Mouse (Mus musculus): ENCODE measurements at regions not wholly inside any gene's neighbourhood (a gene's known extent, or its start where the extent isn't known, plus 50 kb on each side); places are given as distances from the start of the nearest gene placed in this dataset.

GRCm38 (mm10) chr8:25463532-25463931, 639.4 kb upstream of the Adam5 start:
- H3K36me3 ChIP-seq: no peaks in the 10 kb centered on the region
- no peak overlapping the region for H3K27ac ChIP-seq
- no peak overlapping the region for H3K9ac ChIP-seq
- no peak for ATAC-seq (ENCODE audit: low read depth)
- H3K9me3 ChIP-seq (replicated peaks): no peaks in the 10 kb centered on the region
- 44% methylated on average over 9 of the region's 9 CpGs for WGBS (ENCODE audit: insufficient replicate concordance)
- H3K4me2 ChIP-seq: no peak overlapping the region
- H3K4me1 ChIP-seq (replicated peaks): 0 out of 2 replicates have a peak, but pooled peaks cover 3% of the 10 kb centered on the region
- no peak for DNase-seq
- H3K27me3 ChIP-seq: 0 out of 2 replicates have a peak, but pooled peaks cover 5% of the 10 kb centered on the region
- H3K4me3 ChIP-seq (replicated peaks): no peak overlapping the region

DNA sequence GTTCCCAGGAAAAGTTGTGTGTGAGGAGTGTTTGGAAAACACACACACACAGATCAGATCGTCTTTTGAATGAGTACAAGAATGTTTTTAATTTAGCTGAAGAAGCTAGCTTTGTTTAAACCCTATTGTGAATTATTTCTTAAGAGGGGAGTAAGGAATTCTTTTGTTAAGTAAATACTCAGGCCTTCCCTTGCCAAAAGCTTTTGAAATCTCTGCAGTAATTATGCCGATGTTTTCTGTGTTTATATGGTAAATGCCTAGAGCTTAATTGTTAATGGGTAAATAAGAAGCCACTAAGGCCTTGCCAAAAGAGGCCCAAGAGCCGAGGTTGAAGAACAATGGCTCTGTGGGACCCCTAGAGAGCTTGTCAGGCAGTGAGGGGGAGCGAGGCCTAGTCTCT, 638.3 kb upstream of the Adam5 start:
- no peaks in the 10 kb centered on the region for H3K36me3 ChIP-seq
- H3K4me2 ChIP-seq: no peak overlapping the region
- WGBS (ENCODE audit: insufficient replicate concordance): 46% methylated on average over 4 of the region's 4 CpGs
- H3K9me3 ChIP-seq (replicated peaks): no peaks in the 10 kb centered on the region
- DNase-seq (no peak), ATAC-seq (ENCODE audit: low read depth) (no peak)
- no peak overlapping the region for H3K9ac ChIP-seq
- 0 out of 2 replicates have a peak, but pooled peaks cover 3% of the 10 kb centered on the region for H3K4me1 ChIP-seq (replicated peaks)
- no peak overlapping the region for H3K27ac ChIP-seq
- H3K27me3 ChIP-seq: 0 out of 2 replicates have a peak, but pooled peaks cover 5% of the 10 kb centered on the region
- no peak overlapping the region for H3K4me3 ChIP-seq (replicated peaks)

DNA sequence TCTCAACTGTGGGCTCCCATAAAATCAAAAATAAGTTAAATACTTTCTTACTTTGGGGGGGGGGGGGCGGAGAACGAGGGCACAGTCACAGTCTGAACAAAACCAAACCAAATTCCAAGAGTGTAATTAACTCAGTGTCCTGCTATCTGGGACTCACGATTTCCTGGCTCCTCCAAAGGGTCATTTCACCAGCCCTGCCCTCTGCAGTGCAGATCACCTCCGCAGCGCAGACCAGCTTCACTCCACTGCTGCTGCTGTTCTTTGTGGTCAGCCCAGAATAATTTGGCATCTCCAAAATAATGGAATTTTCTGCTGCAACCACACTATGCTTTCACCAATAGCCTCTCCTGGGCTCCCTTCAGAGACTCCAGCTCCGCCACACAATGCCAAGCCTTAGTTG, 631.5 kb upstream of the Adam5 start:
- no peak overlapping the region for H3K9ac ChIP-seq
- no peaks in the 10 kb centered on the region for H3K4me1 ChIP-seq (replicated peaks)
- H3K9me3 ChIP-seq (replicated peaks): no peaks in the 10 kb centered on the region
- H3K36me3 ChIP-seq: no peaks in the 10 kb centered on the region
- H3K4me2 ChIP-seq: no peak overlapping the region
- H3K27ac ChIP-seq: no peak overlapping the region
- no peak for ATAC-seq (ENCODE audit: low read depth)
- no peak for DNase-seq
- no peak overlapping the region for H3K4me3 ChIP-seq (replicated peaks)
- 57% methylated on average over 6 of the region's 6 CpGs for WGBS (ENCODE audit: insufficient replicate concordance)
- H3K27me3 ChIP-seq: no peaks in the 10 kb centered on the region

- no peak overlapping the region for H3K27ac ChIP-seq
- no peaks in the 10 kb centered on the region for H3K4me1 ChIP-seq (replicated peaks)
- no peak overlapping the region for H3K9ac ChIP-seq
- DNase-seq (no peak), ATAC-seq (ENCODE audit: low read depth) (no peak)
- no peaks in the 10 kb centered on the region for H3K9me3 ChIP-seq (replicated peaks)
- no peak overlapping the region for H3K4me3 ChIP-seq (replicated peaks)
- no peaks in the 10 kb centered on the region for H3K36me3 ChIP-seq
- H3K27me3 ChIP-seq: no peaks in the 10 kb centered on the region
- WGBS (ENCODE audit: insufficient replicate concordance): 66% methylated on average over 1 of the region's 1 CpGs
- H3K4me2 ChIP-seq: no peak overlapping the region
Measured at GRCm38 (mm10) chr8:25454972-25455371, 630.8 kb upstream of the Adam5 start.

DNA sequence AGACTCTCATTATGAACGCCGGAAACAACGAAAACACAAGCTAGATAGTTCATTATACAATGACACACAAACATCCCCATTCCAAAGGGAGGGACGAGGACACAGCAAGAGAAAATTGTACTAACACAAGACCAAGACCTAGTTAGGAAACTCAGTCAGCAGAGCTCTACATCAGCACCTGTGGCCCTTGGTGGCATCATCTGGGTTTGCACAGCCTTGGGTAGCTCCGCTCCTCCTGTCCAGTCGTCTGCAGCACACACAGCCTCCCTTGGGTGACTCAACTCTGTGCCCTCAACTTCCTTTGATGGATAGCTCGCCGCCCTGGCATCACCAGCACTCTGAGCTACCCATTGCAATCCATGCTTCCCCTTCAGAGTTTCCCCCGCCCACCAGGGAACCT, 629.7 kb upstream of the Adam5 start:
- DNase-seq (no peak), ATAC-seq (ENCODE audit: low read depth) (no peak)
- Histone ChIP-seq H3K9me3 (replicated peaks) (no peaks in the 10 kb centered on the region), H3K9ac (no peak overlapping the region), H3K4me3 (replicated peaks) (no peak overlapping the region), H3K27ac (no peak overlapping the region), H3K36me3 (no peaks in the 10 kb centered on the region), H3K4me1 (replicated peaks) (no peaks in the 10 kb centered on the region), H3K4me2 (no peak overlapping the region), H3K27me3 (no peaks in the 10 kb centered on the region)
- 77% methylated on average over 9 of the region's 9 CpGs for WGBS (ENCODE audit: insufficient replicate concordance)

- ATAC-seq (ENCODE audit: low read depth) (no peak), DNase-seq (no peak)
Measured at GRCm38 (mm10) chr8:25450544-25450943, 626.4 kb upstream of the Adam5 start.

GRCm38 (mm10) chr8:25449590-25449989, 625.4 kb upstream of the Adam5 start:
- H3K27me3 ChIP-seq: no peaks in the 10 kb centered on the region
- no peaks in the 10 kb centered on the region for H3K9me3 ChIP-seq (replicated peaks)
- WGBS (ENCODE audit: insufficient replicate concordance): 72% methylated on average over 4 of the region's 4 CpGs
- H3K4me2 ChIP-seq: no peak overlapping the region
- no peak for ATAC-seq (ENCODE audit: low read depth)
- no peak for DNase-seq
- no peak overlapping the region for H3K27ac ChIP-seq
- no peaks in the 10 kb centered on the region for H3K36me3 ChIP-seq
- no peak overlapping the region for H3K9ac ChIP-seq
- no peak overlapping the region for H3K4me3 ChIP-seq (replicated peaks)
- peaks cover 19% of the 10 kb centered on the region for H3K4me1 ChIP-seq (replicated peaks)

More at GRCm38 (mm10) chr8:25450544-25450943, 626.4 kb upstream of the Adam5 start:
- no peak overlapping the region for H3K9ac ChIP-seq
- H3K4me2 ChIP-seq: no peak overlapping the region
- no peaks in the 10 kb centered on the region for H3K9me3 ChIP-seq (replicated peaks)
- H3K4me1 ChIP-seq (replicated peaks): peaks cover 14% of the 10 kb centered on the region
- no peaks in the 10 kb centered on the region for H3K36me3 ChIP-seq
- H3K27me3 ChIP-seq: no peaks in the 10 kb centered on the region
- H3K4me3 ChIP-seq (replicated peaks): no peak overlapping the region
- no peak overlapping the region for H3K27ac ChIP-seq

- no peak overlapping the region for H3K9ac ChIP-seq
- H3K27me3 ChIP-seq: no peaks in the 10 kb centered on the region
- DNase-seq (no peak), ATAC-seq (ENCODE audit: low read depth) (no peak)
- no peak overlapping the region for H3K4me3 ChIP-seq (replicated peaks)
- H3K4me2 ChIP-seq: no peak overlapping the region
- no peaks in the 10 kb centered on the region for H3K36me3 ChIP-seq
- no peak overlapping the region for H3K27ac ChIP-seq
- peaks cover 19% of the 10 kb centered on the region for H3K4me1 ChIP-seq (replicated peaks)
- no peaks in the 10 kb centered on the region for H3K9me3 ChIP-seq (replicated peaks)
- 22% methylated on average over 4 of the region's 4 CpGs for WGBS (ENCODE audit: insufficient replicate concordance)
Measured at GRCm38 (mm10) chr8:25447900-25448299, 623.7 kb upstream of the Adam5 start.

- peaks cover 19% of the 10 kb centered on the region for H3K4me1 ChIP-seq (replicated peaks)
- WGBS (ENCODE audit: insufficient replicate concordance): 27% methylated on average over 1 of the region's 1 CpGs
- no peak for ATAC-seq (ENCODE audit: low read depth)
Measured at GRCm38 (mm10) chr8:25445968-25446367, 621.8 kb upstream of the Adam5 start.

DNA sequence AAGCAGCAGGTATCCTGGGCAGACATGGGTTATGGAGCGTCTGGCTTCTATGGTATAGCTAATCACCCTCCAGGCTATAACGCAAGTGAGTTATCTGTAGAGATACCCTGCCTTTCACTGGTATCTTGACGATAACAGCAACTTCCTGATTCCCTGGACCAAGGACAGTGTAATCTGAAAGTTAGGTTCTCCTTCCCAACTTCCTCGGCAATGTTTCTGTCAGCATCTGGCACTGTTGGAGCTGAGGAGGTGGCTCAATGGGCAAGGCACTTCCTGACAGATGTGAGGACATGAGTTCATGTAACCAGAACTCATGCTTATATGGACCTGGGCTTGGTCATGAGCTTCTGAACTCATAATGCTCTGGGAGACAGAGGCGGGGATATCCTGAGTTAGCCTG, 620.9 kb upstream of the Adam5 start:
- peaks cover 12% of the 10 kb centered on the region for H3K27me3 ChIP-seq
- no peak for DNase-seq
- no peaks in the 10 kb centered on the region for H3K36me3 ChIP-seq
- no peak for ATAC-seq (ENCODE audit: low read depth)
- no peak overlapping the region for H3K27ac ChIP-seq
- peaks cover 22% of the 10 kb centered on the region for H3K4me1 ChIP-seq (replicated peaks)
- WGBS (ENCODE audit: insufficient replicate concordance): 18% methylated on average over 5 of the region's 5 CpGs
- H3K9ac ChIP-seq: no peak overlapping the region
- H3K4me2 ChIP-seq: no peak overlapping the region
- no peak overlapping the region for H3K4me3 ChIP-seq (replicated peaks)
- no peaks in the 10 kb centered on the region for H3K9me3 ChIP-seq (replicated peaks)

More at GRCm38 (mm10) chr8:25445968-25446367, 621.8 kb upstream of the Adam5 start:
- no peak overlapping the region for H3K4me3 ChIP-seq (replicated peaks)
- H3K36me3 ChIP-seq: no peaks in the 10 kb centered on the region
- DNase-seq: no peak
- peaks cover 3% of the 10 kb centered on the region; the same call in 1 of the 2 replicates for H3K27me3 ChIP-seq
- H3K9me3 ChIP-seq (replicated peaks): no peaks in the 10 kb centered on the region
- H3K4me2 ChIP-seq: no peak overlapping the region
- no peak overlapping the region for H3K9ac ChIP-seq
- no peak overlapping the region for H3K27ac ChIP-seq

GRCm38 (mm10) chr8:25443552-25443951, 619.4 kb upstream of the Adam5 start:
- DNase-seq (no peak), ATAC-seq (ENCODE audit: low read depth) (no peak)
- H3K4me3 ChIP-seq (replicated peaks): no peak overlapping the region
- WGBS (ENCODE audit: insufficient replicate concordance): 64% methylated on average over 5 of the region's 5 CpGs
- H3K4me2 ChIP-seq: no peak overlapping the region
- no peaks in the 10 kb centered on the region for H3K36me3 ChIP-seq
- no peak overlapping the region for H3K27ac ChIP-seq
- peaks cover 22% of the 10 kb centered on the region for H3K4me1 ChIP-seq (replicated peaks)
- H3K9me3 ChIP-seq (replicated peaks): no peaks in the 10 kb centered on the region
- H3K27me3 ChIP-seq: peaks cover 12% of the 10 kb centered on the region
- no peak overlapping the region for H3K9ac ChIP-seq

DNA sequence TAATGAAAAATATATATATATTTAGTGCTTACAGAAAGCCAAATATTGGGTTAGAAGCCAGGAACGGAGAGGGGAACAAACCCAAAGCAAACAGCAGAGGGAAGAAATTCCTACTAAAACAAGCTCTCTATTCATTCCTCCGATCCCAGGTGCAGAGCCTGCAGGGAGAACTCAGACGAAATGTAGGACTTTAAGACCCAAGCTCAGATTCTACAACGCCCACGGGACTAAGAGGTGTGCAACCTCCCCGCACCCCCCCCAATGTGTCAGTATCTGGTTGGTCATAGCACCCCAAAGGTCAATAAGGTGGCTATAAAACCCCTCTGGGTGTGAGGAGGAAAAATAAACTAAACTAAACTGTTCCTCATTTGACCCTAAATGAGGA, 616.9 kb upstream of the Adam5 start:
- Histone ChIP-seq H3K27me3 (peaks cover 15% of the 10 kb centered on the region), H3K4me1 (replicated peaks) (peaks cover 11% of the 10 kb centered on the region), H3K9me3 (replicated peaks) (no peaks in the 10 kb centered on the region), H3K27ac (no peak overlapping the region), H3K36me3 (no peaks in the 10 kb centered on the region), H3K4me2 (no peak overlapping the region), H3K9ac (no peak overlapping the region), H3K4me3 (replicated peaks) (no peak overlapping the region)
- WGBS (ENCODE audit: insufficient replicate concordance): 43% methylated on average over 6 of the region's 6 CpGs
- ATAC-seq (ENCODE audit: low read depth): no peak
- DNase-seq: no peak
